Mouse (Mus musculus) spleen, adult 18-20 months (tissue): ENCODE results near the gene Pla2r1.

ENCODE experiments used
- DNase-seq, 2 experiments: peaks; one replicate each; pipeline ENCODE4 v3.0.0; 2022; ENCODE audit warnings: mixed read lengths in 2 of 2

Gene Pla2r1

DNA sequence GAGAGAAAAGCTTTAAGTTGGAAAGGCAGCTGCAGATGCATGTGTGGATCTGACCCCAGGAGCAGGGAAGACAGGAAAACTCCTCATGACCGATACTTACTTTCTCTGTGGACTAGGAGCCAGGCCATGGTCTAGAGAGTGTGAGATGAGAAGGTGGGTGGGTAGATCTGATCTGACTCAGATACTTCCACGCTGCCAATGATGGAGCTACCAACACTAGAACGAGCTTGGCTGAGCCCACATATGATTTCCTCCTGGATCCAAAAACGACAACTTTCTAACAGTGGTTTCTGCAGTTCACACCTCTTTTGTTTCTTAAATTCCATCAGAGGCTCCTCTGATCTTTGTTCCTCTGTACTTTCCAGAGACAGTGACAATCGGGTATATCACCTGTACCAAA lies 151.4 kb downstream of the Pla2r1 start:
- DNase-seq: no peak

DNA sequence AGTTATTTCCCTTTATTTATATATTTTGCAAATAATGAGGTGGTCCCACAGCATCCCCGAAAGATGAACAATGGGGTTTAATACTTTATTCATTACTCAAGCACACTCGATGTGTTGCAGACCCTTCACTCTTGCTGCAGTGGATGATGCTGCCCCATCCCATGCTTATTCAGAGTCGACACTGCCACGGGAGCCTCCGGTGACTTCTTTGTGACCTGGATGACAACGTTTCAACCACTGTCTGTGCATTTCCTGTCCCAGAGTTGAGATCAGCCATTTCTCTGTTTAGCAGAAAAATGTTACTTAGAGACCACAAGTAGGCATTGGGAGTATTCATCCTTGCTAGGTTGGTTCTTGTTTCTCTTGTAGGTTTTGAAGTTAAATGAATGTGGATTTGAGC lies 159.3 kb downstream of the Pla2r1 start:
- no peak for DNase-seq

DNA sequence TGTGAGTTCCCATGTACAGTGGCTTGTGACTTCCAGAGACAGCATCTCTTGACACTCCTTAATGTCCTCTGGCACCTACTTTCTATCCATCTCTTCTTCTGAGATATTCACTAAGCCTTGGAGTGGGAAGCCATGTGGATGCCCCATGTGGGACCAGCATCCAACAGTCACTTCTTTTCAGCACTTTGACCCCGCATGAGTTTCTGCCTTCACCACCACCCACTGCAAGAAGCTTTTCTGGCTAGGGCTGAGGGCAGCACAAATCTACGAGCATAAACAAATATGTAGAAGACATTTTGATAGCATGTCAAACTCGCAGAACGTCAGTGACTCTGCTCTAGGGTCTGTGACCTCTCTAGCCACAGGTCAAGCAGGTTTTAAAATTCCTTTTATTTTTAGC lies 160.8 kb downstream of the Pla2r1 start:
- no peak for DNase-seq

DNA sequence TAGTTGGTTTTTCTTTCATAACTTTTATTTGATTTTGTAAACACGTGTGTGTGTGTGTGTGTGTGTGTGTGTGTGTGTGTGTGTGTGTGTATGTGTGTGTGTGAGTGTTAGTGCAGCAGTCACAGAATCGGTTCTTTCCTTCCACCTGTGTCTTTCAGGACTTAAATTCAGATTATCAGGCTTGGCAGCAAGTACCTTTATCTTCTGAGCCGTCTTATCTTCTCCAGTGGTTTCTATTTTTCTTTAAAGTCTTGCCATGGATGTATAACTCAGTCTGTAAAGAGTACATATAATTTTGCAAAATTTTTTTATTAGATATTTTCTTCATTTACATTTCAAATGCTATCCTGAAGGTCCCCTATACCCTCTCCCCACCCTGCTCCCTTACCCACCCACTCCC lies 165.7 kb downstream of the Pla2r1 start:
- DNase-seq: no peak

DNA sequence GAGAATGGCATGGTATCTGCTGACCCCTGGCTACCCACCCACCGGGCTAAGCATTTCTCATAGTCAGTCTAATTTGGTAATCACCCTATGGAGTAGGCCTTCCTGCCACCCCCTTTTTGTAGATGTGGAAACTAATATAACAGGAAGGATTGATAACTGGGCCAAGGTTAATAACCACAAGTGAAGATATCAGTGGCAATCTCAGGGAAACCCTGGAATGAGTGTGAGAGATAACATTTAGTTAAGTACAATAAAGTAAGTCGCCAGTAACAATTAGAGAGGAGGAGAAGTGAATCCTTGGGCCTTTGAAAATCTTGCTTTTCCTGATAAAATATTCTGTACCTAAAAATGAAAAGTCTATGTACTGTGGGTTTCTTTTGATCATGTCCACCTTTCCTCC lies 166.3 kb downstream of the Pla2r1 start:
- no peak for DNase-seq

DNA sequence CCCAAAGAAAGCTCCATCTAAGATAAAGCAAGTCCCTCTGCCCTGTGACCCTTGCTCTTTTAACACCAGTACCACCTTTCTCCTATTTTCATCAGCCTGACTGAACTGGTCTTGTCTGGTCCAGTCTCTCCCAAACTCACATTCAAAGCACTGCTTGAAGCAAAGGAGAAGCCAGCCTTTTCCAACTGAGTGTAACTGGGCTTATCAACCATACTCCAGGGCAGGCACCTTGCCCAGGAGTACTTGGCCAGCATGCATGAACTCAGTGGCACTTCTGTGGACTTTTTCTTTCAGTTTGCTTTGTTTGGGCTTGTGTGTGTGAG lies 168.4 kb downstream of the Pla2r1 start:
- no peak for DNase-seq

DNA sequence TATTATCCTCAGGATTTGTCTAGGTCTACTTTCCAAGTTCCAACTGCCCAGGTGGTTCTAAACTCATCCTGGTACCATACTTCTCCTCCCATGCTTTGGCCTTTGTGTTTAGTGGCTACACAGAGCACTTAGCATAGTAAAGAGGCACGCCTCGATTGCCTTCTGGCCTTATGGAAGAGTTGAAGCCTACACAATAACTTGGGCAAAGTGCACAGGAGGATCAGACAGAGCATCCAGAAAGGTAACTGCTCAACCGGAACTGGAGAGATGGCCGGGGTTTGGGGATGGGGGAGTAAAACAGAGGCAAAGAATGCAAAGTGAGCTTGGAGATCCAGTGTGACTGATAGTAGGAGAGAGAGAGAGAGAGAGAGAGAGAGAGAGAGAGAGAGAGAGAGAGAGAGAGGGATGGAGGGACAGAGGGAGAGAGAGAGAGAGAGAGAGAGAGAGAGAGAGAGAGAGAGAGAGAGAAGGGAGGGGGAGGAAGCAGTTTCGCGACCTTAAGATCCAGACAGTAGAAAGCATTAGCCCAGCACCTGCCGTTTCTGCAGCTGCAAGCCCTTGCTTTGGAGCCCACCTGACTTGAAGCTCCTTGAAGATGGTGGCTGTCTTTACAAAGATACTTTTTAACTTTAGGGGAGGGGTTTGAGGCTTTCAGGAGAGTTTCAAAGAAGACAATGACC lies 168.9 kb downstream of the Pla2r1 start:
- DNase-seq: no peak

DNA sequence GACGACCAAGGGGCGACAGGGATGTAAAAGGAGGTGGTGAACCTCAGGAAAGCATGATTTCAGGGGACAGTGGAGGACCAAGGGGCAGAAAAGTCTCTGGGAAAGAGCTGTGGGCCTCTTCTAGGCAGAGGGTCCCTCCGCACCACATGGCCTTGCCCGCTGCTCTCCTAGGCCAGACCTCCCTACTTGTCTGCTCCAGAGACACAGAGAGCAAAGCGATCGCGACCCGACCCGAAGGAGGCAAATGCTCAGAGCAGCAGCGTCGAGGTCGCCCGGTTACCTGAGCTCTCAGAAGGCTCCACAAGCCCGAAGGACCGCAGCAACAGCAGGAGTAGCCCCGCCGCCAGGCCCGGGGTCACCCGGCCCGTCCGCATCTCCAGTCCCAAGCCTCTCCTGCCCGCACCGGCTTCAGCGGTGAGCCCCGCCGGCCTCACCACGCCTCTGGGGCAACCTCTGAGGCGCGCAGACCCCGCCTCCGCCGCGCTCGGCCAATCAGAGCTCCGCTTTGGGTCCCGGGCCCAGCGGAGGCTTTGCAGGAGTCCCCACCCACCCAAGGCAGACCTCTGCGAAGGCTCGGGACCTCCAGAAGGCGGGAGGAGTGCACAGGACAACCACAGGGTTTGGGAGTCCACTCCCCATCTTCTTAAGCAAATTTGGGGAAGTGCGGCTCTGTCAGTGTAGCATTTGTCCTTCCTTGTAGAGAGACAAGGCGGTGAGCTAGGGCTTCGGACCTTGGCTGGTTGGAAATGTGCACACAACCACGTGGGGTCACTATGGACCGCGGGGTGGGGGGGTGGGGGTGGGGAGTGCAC lies 170.0 kb downstream of the Pla2r1 start, which contains the start of gene Ly75:
Ly75 (minus strand) TSS at position 446 of the 812 bp plus-strand sequence.
- peak; percentile 81 to 89 for DNase-seq

DNA sequence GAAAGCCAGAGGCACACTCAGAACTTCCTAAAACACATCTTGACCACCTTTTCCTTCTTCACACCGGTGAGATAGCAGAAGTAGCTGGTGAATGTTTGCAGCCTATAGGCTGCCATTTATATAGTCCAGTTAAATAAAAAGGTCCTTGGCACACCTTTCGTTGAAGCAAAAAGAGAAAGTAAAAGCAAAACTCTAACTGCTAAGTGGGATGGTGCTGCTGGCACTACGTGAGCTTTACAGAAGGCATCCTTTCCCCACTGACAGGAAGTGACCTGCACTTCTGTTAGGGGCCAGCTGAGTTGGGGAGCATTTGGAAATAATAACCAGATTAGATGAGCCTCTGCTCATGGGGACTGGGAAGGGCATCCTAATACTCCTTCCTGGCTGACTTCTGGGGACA lies 170.8 kb downstream of the Pla2r1 start:
- DNase-seq: peak in 1 of 2 experiments; percentile 16

DNA sequence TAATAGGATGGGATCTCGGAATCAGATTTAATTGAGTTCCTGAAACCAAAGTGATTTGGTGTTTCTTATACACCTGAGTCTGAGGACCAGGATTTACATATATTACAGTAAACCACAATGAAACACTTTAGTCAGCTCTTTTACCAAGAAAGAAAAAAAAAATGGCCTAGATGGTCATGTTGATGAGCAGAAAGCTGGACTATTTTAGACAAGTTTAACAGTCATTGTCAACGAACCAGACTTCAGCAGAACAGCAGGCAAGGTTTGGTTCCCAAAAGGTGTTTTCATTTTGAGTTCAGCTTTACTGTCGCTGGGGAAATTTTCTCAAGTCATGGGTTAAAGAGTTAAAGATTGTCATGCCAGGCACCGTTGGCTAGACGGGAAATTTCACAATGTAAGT lies 175.8 kb downstream of the Pla2r1 start:
- DNase-seq: no peak

DNA sequence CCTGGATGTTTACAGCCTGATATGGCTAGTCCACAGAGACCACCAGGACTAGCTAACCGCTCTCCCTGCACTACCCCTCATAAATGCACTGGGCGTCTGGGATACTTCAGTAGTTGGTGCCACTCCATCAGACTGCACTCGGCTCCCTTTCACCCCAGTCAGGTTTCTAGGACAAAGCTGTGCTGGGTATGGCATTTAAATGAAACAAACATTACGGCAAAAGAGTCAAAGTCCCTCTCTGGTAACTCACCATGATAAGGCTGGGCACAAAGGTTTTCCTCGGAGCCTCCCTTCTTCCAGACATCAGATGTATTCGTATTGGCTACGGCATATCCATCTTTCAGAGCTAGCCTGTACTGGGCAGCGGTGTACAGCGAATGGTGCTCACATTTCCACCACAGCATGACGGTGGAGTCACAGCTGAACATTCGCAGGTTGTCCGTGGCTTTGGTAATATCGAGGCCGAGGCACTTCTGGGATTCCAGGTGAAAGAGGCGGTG lies 177.4 kb downstream of the Pla2r1 start:
- no peak for DNase-seq

DNA sequence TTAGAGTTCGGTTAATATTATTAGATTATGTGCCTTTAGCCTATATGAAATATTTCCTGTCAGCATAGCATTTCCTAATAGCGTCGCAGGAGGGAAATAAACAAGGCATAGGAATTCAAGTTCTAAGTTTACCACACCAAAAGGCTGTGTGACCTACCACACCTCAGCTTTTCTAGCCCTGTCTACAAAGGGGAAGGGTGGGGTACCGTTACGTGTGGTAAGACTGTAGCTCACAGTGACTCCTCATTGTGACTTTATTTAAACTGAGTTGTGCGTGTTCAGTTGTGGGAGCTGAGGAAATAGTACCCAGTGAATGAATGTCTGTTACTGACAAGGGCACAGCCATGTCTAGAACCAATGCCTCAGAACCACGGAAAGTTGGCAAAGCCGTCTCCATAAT lies 178.0 kb downstream of the Pla2r1 start:
- no peak for DNase-seq

DNA sequence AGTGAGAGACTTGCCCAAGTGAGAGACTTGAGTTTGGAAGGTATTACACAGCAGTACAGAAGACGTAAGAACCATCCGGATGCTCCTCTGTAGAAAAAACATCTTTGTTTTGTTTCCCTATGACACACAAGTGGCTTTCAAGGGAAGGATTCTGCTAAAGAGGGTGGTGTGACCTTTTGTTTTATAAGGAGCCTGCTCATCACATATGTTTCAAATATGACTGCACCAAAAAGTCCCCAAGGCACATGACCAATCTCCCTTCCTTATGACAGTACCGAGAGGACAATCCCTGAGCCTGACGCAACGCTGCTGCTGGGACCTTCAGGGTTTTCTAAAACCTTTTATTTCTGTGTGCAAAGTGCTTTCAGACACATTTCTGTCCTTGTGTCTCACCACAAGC lies 182.9 kb downstream of the Pla2r1 start:
- DNase-seq: no peak

DNA sequence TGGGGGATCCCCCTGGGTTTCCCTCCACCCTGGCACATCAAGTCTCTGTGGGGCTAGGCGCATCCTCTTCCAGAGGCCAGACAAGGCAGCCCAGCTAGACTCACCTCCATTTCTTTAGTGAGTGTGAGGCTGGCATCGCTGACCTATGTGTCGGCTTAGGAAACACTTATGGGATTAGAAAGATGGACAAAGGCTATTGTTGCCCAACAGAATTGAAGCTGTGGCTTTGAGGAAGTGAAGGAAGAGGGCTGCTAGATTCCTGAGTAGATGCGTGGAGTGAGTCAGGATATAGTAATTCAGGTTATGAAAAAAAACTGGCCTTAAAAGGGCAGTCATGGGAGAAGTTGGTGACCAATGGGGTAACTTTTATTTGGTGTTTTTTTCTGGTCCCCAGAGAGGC lies 183.7 kb downstream of the Pla2r1 start:
- DNase-seq: no peak

DNA sequence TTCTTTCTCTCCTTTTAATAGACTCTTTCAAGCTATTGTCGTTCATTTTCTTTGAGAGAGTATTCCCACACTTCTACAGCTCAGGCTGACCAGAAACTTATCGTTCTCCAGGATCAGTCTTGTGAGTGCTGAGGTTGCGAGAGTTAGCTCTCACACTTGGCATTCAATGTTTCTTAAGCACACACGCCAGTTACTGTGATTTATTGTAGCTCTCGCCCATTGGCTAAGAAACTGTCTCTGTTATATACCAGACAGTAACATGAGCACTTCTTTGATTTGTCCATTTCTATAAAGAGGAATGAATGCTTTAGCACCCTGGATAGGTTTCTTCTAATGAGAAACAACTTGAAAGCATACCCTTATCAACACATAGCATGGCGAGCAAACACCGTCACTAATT lies 185.2 kb downstream of the Pla2r1 start:
- DNase-seq: no peak
